Mouse (Mus musculus) adrenal gland (tissue): ENCODE results near the gene Prkn.

Source experiments
- intact Hi-C: fragments of 180-260 bp; cut with DNase I; formaldehyde crosslinking; loops from one replicate; pipeline ENCODE4 v1.15.1; 2025

Gene Prkn

DNA sequence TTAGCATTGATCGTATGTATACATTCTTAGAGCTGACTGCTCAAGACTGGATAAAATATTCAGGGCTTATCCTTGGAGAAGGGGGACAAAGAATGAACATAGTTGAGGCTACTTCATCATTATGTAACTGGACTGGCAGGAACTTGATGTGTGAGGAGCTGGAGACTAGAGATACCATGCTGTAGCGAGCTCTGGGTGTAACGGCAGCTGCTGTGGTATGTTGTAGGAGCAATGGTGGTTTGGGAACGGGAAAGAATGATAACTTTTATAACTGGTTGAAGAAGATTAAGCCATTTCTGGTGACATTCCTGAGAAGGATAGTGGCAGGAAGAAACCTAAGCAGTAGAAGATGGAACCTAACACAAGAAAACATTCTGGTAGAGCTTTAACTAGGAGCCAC is 675.4 kb downstream of the Prkn start:
- intact Hi-C loops: no loop called here

DNA sequence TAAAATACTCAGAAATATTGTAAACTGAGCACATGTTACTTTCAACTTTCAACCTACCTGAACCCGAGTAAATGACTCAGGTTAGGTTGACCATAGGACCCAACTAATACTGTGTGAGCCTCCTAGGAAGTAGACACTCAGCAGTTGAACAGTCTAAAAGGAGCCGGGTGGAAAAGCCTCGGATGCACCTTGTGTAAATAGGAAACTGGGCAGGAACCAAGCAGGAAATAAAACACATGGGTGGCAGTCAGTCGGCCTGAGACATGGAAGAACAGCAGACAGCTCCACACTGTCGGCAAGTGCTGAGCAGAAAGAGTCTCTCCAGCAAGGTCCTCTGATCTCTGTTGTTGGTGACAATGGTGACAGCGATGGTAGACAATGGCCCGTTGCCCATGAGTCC is 676.0 kb downstream of the Prkn start:
- intact Hi-C loops: no loop called here

DNA sequence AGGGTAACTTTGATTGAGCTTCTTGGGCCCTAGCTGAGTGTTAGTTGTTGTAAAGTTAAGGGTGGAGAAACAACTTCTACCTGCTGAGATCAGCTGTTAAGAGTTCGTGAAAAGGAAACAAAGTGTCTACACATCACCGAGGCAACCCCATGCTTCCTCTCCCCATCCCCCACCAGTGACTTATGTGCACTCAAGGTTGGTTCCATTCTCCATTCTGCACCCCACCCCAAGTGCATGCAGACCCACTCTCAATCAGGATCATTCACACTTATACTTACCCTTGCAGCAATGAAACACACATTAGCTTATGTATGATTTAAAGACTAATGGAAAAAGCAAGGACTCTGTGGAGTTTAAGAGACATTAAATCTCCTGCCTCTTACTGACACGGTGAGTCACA is 691.9 kb downstream of the Prkn start:
- intact Hi-C loops: no loop called here

DNA sequence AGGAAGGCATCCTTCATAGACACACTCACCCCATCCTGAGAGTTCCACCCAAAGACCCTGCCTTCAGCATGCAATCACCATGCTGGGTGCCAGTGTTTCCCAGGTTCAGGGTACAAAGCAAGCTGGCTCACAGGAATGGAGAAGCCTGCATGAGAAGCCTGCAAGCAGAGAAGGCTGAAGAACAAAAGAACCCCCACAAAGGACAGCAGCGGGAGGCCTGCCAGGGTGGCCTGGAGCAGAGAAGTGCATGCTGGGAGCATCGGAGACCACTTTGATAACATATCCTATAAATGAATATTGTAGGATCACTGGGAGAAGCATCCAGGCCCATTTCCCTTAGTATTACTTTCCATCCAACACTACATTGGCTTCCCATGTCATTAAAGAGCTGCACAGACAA is 692.6 kb downstream of the Prkn start:
- intact Hi-C loops: no loop called here

DNA sequence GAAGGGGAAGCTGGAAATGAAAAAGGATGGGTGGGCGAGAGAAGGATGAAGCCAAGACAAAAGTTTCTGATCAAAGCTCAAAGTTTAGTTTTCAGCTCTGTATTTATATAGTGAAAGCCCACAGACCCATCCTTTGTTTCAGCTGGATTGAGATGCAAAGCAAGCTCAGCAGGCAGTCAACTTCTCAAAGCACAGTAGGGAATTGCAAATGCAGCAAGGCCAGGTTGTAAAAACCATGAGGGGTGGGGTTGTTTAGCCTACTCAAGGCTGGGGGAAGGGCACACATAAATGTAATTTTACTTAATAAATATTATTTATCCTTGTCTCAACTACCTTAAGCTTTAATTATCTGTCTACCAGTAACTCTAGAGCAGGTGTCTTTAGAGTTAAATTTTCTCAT is 693.7 kb downstream of the Prkn start:
- intact Hi-C loops: no loop called here

DNA sequence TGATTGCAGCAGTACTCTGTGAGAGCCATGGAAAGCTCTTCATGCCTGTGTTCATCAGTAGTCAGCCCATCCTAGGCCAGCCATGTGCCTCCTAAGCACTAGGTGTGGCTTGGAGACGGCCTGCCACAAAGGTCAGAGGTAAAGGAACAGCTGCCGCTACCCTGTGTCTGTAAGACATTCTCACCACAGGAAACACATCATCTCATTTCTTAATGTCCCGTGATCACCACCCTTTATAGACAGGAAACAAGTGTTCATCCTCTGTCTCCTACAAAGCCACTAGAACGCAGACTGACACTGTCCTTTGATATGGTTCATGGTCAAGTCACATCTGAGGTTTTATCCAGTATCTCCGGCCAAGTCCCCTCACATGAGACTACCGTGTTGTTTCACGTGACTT is 698.6 kb downstream of the Prkn start:
- intact Hi-C loops: no loop called here

DNA sequence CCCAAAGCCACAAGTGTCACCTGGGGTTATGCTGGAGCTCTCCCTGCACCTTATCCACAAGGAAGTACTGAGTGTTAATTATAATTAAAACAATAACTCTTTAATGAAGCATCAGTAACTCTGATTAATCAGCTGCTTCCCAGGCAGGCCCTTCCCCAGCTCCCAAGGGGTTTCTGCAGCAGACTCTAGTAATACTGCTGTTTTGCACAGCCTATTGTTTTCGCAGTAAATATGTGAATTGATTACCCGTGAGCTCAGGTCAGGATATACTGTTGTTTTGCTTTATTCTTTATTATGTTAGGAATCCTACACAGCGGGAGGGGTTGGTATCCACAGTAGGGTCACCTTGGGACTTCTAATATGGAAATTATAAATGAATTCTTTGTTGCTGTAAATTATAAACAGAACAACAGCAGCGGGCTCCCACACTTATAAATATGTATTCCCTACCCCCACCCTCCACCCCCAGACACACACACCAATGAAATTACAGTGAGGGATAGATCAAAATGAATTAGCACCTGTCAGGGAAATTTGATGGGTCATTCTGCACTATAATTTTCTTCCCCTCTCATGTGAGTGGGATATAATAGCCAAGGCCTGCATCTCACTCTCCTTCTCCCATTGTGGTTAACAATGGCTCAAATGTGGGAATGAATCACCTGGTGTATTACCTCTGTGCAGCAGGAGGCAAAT is 701.9 kb downstream of the Prkn start:
- intact Hi-C loops: no loop called here

DNA sequence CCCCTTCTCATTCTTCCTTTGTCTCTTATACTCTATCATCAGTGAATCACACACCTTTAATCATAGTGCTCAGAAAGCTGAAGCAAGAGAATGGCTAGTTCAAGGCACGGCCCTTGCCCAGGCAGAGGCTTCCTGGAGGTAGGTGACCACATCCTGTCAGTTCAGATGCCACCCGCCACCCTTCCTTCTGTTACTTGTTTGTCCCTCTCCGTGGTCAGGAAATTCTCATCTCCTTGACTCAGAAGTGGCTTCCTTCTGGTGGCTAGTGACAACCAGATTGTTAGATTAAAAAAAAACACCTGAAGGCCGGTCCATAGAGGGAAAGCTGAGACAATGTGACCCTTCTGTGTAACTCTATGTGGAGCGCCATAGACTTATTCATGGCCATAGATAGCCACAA is 710.4 kb downstream of the Prkn start:
- intact Hi-C loops: no loop called here

DNA sequence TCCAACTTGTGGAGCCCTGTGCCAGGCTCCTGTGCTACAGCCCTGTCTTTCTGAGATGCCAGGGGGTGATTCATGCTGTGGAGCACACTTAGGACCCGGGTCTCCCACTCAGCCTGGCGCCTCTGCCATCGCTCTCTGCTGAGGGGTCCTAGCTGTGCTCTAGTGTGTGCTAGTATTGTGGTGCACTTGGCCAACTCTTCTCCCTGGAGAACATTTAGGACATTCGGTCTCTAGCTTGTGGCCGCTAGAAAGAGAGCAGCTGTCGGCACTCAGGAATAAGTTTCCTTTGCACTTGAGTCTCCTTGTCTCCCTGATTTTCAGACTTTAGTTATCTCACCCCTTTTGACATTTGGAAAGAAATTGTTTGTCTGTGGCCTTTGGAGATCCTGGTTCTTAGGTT is 725.5 kb downstream of the Prkn start:
- intact Hi-C loops: no loop called here

DNA sequence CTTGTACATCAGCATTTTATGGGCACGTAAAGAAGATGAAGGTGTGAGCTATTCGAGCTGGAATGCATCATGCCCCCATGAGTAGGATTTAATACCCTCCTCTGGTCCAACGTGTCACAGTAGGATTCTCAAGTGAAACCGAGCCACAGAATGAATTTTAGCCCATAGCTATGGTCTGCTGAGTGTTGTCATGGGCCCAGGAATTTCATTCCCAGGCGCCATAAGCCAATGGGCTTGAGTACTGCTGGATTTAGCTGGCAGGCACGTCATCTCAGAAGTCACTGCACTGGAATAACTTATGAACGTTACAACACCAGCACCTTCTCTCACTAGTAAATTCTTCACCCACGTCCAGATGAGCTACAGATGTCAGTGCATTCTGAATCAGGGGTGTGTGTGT is 730.2 kb downstream of the Prkn start:
- intact Hi-C loops: no loop called here

DNA sequence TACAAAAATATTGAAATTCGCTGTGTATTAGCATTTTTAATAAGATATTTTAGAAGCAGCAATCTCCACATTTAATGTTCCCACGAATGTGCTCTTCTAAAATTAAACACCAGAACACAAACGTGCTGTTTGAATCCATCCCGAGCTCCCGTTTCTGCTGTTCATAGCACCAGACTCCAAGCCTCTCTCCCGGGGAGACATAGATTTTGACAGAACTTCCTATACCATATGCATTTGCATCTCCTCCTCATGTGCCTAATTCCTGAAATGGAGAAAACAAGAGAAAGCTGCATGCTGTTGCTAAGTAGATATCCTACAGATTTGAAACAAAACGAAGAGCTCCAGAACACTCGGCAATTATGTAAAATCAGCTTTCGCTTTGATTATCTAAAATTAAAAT is 733.5 kb downstream of the Prkn start:
- intact Hi-C loops: no loop called here

DNA sequence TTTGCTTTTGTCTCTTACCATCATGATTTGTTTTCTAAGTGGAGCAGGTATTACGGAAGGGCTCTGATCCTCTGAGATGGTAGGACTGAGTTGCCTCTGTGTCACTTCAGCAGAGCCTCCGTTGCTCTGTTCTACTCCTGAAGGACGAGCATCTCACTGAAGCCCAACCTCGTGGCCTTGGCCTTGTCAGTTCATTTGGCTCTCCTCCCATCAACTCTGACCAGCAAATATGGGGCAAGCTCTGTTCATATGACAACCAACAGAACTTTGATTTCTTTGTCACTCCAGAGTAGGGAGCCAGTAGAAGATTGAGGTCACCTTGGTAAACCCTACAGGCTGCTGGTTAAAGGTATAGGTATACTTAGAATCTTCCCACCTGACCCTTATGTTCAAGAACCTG is 745.3 kb downstream of the Prkn start:
- intact Hi-C loops: no loop called here

DNA sequence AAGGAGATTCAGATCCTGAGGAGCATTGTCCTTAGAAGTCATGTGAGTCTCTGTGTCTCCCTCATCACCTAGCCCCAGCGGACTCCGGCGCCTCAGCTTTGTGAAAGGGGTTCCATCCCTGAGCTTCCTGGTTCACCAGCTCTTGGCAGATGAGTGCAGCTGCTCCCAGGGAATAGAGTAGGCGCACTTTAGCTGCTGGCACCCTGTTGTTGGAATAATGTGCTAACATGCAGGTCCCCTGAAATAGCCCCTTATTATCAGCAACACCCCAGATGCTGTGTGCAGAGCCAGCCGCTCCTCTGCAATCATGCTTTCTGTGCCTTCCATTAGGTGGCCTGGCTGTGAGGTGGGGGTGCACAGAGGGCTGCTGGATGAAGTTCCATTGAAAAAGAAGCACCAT is 767.7 kb downstream of the Prkn start:
- intact Hi-C loops: no loop called here

DNA sequence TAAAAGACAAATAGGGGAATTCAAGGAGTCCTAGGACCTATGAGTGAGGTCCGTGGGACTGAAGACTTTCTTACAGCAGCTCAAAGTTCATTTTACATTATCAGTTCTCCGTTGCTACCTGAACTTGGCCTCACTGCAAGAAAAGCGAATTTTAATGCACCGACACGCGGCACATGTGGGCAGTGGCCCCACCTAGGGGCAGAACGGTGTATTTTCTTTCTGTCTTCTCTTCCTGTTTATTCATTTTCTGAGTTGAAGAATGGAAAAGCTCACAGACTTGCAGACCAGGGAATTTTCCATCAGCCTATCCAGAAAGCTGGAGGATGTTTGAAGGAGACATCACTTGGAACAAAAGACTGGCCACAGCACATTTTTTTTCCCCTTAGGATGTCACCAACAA is 771.3 kb downstream of the Prkn start:
- intact Hi-C loops: no loop called here

DNA sequence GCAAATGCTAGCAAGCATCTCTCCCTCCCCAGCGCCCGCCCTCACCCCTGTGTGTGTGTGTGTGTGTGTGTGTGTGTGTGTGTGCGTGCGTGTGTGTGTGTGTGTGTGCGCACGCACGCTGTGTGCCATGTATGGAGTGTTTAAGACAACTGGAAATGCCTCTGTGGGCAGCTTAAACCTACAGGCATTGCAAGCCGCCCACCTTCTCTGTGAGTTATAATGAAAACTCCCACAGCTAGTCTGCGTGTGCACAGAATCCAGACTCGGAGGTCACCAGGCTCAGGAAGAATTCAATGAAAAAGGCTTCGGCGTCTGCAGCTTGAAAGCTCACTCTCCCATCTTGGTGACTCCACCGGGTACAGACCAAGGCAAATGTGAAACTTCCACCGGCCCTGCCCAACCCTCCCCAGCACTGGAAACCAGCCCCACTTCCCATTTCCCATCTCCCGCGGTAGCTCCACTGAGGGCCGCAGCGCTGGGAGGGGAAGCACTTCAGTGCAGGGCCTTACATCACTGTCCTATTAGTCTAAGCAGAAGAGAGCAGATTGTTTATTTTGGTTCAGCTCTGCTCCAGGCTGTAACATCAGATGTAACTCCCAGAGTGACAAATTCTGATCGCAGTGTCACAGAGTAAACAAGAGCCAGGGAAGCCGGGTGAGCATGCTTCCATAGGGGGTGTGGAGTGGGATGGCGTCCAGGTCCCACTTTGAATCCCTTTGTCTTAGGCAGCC is 772.8 kb downstream of the Prkn start:
- intact Hi-C loops: no loop called here

DNA sequence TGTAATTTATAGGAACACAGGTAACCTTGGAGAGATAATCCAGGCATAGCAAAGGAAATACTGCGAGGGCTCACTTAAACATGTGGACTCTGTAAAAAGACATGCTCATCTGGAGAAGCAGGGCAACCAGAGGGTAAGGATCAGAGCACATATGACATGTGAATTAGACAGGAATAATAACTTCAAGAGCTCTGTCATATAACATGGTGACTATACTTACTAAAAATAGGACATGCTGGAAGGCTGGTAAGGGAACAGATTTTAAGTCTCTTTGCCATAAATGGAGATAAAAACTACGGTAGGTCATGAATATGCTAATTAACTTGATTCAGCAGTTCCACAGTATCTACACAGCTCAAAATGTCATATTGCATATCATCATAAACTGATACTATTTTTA is 777.4 kb downstream of the Prkn start:
- intact Hi-C loops: no loop called here

DNA sequence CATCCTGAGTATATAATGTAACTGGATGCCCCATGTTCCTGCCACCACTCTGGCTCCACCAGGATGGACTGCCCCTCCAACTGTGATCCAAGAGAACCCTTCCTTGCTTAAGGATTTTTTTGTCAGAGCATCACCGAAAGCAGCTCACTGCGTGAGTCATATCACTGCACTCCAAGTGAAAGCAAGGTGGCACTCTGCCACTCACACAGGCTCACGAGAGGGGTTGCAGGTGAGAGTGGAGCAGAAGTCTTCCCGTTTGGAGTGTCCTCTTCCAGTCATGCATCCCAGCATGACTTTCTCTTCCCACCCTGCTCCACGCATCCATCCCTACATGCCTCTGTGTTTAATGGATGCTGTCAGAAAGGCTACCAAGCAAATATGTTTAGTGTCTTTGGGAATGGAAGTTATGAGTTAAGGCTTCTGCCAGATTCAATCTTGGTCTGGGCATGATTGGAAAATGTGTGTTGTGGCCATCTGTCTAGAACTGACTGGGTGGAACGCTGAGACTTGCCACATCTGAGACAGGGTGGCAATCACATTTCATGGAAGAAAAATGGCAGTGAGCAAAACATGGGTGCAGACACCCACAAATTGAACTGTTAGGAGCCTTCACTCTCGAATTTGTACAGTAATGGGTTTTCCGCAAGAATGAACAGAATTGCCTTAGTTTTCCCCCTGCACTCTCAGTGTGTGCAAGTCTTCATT is 778.9 kb downstream of the Prkn start:
- intact Hi-C loops: no loop called here

DNA sequence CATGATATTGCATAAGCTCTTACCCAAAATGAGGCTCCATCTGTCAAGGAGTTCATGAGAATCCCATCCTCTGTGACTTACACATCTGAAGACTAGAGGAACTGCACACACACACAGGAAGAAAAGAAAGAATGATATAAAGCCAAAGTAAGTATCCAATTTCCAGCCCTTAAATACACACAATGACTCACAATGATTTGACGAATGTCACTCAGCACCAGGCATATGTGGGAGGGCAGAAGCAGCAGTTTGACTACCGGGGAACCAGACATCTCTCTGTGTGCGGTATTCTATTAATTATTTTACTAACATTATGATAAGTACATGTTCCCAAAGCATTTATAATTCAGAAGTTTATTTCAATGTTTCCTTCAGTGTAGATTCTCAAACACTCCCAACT is 780.6 kb downstream of the Prkn start:
- intact Hi-C loops: loop anchor here (10.0 kb wide), 1 partner anchor 354 kb away; no protein-coding TSS in a partner anchor

DNA sequence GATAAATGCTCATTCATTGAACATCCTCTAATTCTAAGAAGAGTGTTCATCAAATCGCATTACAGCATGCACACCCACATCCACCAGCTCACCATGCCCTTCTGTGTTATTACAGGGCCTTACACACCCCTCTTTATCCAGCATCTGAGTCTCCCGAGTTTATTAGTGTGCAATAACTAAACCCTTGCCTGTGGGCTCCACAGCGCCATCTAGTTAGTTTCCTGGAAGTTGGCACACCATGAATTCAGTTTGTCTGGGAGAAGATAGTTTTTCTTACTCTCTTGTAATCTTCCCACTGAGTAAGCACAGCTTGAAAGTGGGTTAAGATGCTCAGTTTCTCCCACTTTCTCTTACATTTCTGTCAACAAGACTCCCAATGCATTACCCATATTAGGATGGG is 781.3 kb downstream of the Prkn start:
- intact Hi-C loops: loop anchor here (10.0 kb wide), 1 partner anchor 353 kb away; no protein-coding TSS in a partner anchor

DNA sequence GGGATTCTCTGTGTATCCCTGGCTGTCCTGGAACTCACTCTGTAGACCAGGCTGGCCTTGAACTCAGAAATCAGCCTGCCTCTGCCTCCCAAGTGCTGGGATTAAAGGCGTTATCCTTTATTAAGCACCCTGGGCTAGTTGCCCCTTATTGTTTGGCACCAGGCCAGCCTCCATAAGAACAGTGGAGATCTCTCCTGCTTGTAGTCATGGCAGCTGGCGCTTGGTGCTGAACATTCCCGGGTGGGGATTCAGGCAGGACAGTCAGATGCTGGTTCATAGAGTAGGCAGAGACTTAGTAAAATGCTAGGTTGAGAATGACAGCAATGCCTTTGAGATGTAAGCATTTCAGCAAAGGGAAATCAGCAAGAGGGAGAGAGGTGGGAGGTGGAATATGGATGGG is 786.1 kb downstream of the Prkn start:
- intact Hi-C loops: loop anchor here (10.0 kb wide), 1 partner anchor 348 kb away; no protein-coding TSS in a partner anchor

DNA sequence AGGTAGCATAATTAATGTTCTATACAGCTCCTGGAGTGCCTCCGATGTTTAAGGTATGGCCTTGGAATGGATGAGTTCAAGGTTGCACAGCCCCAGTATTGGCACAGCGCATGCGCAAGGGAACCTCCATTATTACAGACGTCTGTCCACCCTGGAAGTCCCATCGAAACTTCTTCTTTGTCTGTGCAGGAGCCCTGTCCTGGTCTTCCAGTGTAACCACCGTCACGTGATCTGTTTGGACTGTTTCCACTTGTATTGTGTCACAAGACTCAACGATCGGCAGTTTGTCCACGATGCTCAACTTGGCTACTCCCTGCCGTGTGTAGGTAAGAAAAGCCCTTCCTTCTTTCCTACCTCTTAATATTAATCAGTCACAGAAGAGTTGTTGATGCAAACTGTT is 794.9 kb downstream of the Prkn start:
- intact Hi-C loops: no loop called here

DNA sequence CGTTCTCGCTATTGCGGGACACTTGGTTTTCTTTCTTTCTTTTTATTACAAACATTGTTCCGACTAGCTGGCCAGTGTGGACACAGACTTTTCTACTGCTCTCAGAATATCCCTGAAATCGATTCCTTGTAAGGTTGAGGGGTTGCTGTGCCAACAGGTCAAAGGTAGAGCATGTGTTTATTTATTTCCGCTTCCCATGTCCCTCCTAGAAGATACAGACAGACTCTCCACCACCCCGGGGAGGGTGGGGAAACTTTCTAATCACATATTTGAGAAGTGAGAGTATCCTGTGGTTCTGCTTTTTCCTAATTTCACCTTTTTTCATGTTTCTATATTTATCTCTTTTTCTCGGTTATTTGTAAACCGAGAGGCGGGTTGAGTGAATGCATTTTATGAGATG is 797.5 kb downstream of the Prkn start:
- intact Hi-C loops: no loop called here

DNA sequence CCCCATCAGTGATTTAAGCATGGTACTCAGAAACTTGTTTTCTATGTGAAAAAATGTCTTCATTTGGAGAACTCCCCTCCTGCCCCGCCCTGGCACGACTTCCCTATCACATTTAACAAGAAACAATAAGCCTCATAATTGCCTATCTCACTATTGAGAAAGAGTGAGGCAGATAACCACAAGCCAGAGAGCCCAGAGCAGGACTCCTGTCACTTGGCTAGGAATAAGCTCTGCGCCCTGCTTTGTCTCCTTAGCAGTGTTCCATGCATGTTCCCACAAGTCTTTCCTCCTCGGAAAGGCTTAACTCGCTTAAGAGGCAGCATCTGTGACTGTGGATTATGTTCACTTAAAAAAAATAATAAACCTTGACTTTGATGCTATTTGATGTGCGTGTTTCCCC is 798.3 kb downstream of the Prkn start:
- intact Hi-C loops: no loop called here
